Mouse (Mus musculus) lung, postnatal 0 days (tissue): ENCODE measurements around the gene Cerk.

Experiments
- CTCF ChIP-seq: IDR thresholded peaks from 2 replicates; pipeline ENCODE4 v1.5.1; 2016; ENCODE audit warnings: antibody characterized with exemption, mild to moderate bottlenecking
- EP300 ChIP-seq: IDR thresholded peaks from 2 replicates; pipeline ENCODE4 v1.6.1; 2016; ENCODE audit warnings: antibody characterized with exemption, mild to moderate bottlenecking, control low read depth

DNA sequence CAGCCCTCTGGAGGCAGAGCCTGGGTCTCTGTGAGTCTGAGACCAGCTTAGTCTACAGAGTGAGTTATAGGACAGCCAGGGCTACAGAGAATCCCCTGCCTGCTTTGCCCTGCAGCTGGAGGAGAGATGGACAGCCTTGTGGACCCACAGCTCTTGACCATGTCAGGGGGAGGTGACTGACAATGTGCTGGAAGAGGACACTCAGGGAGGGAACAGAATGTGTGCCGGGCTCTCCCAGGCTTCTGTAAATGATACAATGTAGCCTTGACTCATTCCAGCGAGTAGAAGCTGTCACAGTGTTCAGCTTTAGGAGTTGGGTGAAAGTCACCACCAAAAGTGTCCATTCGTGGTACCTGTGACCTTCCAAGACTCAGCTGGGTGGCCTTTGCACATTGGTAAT is 4.4 kb upstream of the Cerk start:
- TF ChIP-seq EP300, result no peak
- TF ChIP-seq CTCF, result no peak
